Mouse (Mus musculus): ENCODE measurements around the gene 2310022A10Rik.
"Not testable (repeated sequence)": the region's sequence is repeated elsewhere in the genome, so short reads cannot be mapped to it uniquely, and the experiment has no call there.

Gene 2310022A10Rik

DNA sequence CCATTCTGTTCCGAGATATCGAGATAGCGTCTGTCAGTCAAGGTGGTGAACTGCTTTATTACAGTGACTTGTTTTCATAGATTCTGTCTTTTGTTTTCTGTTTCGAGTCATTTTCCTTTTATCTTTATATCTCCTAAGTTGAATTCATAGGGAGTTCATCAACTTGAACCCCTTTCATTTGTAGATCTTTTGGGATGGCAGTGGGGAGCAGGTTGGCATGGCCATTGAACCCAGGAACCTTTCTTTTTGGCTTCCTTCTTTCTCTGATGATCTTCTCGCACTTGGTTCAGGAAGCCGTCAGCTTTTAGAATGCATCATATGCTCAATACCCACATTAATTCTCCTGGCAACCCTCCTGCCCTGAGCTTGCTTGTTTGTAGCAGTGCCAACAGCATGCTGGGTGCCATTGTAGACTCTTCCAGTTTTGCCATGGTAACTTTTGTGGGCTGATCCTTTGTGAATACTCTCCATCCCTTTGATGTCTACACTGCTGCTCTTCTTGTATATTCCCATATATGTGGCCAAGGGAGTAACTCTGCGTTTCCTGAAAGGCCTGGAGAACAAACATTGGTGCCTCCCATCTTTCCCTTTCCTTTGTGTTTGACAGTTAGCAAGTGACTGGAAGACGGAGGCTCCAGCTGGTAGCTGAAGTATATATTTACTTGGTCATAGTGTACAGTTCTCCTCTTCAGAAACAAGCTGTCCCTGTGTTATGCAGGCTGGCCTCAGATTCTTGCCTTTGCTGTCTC, 60.9 kb downstream of the 2310022A10Rik start:
- no peak for DNase-seq (ENCODE audit: low spot score)

- DNase-seq (ENCODE audit: low spot score) = no peak
Observed at GRCm38 (mm10) chr7:27621028-27621427, 68.0 kb downstream of the 2310022A10Rik start.

DNA sequence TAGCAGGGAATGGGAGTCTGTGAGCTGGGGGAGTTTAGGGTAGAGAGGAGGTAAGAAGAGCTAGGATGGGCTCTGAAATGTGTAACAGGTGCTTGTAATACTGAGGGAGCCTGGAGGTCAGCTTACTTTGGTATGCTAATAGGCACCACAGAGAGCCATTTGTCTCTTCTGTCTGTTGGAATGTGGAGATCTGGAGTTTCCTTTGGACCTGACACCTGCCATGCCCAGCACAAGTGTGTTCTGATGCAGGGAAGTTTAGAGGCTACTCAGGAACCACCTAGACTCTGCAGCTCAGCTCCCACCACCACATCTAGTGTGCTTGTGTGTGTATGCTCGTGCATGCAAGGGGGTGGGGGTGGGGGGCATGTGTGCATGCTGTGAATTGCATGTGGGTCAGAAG, 69.2 kb downstream of the 2310022A10Rik start:
- DNase-seq (ENCODE audit: low spot score) = no peak

DNA sequence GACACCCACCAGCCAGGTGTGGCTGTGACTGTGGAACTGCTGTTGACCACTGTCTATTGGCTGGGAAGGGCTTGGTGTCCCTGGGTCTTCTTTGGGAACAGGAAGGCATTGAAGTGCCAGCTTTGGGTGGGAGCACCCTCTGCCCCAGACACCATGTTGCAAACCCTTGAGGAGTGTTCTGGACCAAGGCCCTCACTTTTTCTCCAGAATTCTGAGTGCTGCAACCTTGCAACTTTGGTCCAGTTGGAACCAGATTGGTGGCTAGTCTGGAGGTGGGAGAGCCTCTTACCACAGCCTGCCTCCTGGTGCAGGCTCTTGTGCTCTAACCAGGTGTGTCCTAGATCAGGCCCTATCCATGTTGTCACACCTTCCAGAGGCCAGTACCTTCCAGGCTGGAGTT, 71.9 kb downstream of the 2310022A10Rik start:
- DNase-seq (ENCODE audit: low spot score) = no peak

DNA sequence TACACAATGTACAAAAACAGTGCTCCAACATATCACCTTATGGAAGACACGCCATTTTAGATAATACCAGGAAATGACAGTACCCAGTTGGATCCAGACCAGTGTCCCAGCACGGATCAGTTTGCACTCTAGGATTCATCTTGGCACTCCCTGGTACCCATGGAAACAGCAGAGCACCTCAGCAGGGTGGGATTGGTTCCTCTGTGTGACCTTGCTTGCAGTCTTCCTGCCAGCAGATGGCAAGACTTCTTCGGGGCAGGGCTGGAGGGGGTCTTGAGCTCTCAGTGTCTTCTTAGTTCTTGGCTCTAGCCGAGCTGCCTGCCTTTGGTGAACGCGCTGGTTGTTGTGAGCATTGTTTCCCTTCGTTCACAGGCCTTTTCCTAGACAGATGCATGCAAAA, 74.7 kb downstream of the 2310022A10Rik start:
- no peak for DNase-seq (ENCODE audit: low spot score)

- DNase-seq (ENCODE audit: low spot score) = no peak
Observed at GRCm38 (mm10) chr7:27628190-27628589, 75.2 kb downstream of the 2310022A10Rik start.

DNA sequence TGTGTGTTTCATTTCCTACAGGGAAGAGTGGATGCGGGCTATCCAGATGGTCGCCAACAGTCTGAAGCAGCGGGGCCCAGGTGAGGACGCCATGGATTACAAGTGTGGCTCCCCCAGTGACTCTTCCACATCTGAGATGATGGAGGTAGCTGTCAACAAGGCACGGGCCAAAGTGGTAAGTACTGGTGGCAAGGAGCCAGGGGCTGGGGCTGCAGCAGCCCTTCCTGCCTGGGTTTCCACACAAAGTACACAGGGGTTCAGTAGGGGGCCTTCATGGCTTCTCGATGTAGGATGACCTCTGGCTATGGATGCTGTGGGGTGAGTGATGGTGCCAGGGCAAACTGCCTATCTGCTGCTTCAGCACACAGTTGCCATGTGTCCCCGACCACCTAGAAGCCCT, 75.8 kb downstream of the 2310022A10Rik start:
- DNase-seq (ENCODE audit: low spot score) = not testable (repeated sequence)

GRCm38 (mm10) chr7:27631439-27631838, 78.4 kb downstream of the 2310022A10Rik start:
- DNase-seq (ENCODE audit: low spot score) = no peak

Data from ovary, postnatal 10 days (tissue).